Mouse (Mus musculus) heart, embryonic 10.5 days (tissue): Measurements from ENCODE around the gene Cnot10. TPM values are rescaled to one million over a fixed set of nuclear protein-coding genes. Genes with fewer than 3 reads are reported as not detected.
A peak's percentile ranks its signal among the peaks of the same experiment; 100 is the strongest.

Source experiments
- DNase-seq: peaks from one replicate; pipeline ENCODE4 v3.0.0-alpha.2; 2017; ENCODE audit warnings: low spot score
- H3K27ac ChIP-seq: fragments of 300-500 bp; sonication (generic); 2 replicates; pipeline ENCODE4 v1.5.1; 2016; ENCODE audit warnings: mild to moderate bottlenecking
- H3K27me3 ChIP-seq: fragments of 300-500 bp; sonication (generic); 2 replicates; pipeline ENCODE4 v1.6.1; 2016; ENCODE audit warnings: mild to moderate bottlenecking; ENCODE audit not compliant: poor library complexity, insufficient read depth, severe bottlenecking
- H3K36me3 ChIP-seq: fragments of 300-500 bp; sonication (generic); 2 replicates; pipeline ENCODE4 v1.6.1; 2016; ENCODE audit warnings: mild to moderate bottlenecking, moderate library complexity
- H3K4me1 ChIP-seq: fragments of 300-500 bp; sonication (generic); 2 replicates; pipeline ENCODE4 v1.6.1; 2016; ENCODE audit warnings: mild to moderate bottlenecking
- H3K4me3 ChIP-seq: fragments of 300-500 bp; sonication (generic); 2 replicates; pipeline ENCODE4 v1.5.1; 2016; ENCODE audit warnings: mild to moderate bottlenecking, moderate library complexity
- H3K9me3 ChIP-seq: fragments of 300-500 bp; sonication (generic); 2 replicates; pipeline ENCODE4 v1.6.1; 2016; ENCODE audit warnings: mild to moderate bottlenecking, moderate library complexity
- WGBS: fragments of 180-500 bp; shearing (Covaris S2); methylation state at CpG from one replicate; pipeline ENCODE4 v1.1.7; 2016; 5-methylcytosine and 5-hydroxymethylcytosine counted together
- polyA plus RNA-seq: library from polyadenylated mRNA; unstranded; fragments of >200 nt; fragmentation: Nextera tagmentation; extraction: Ambion mirVana; gene quantifications from 2 replicates; pipeline ENCODE4 v1.2.1, GENCODE M21; 2016

The Cnot10 gene
- polyA plus RNA-seq, 1 experiment from 2014 or later: 53.3 TPM

- H3K27me3 ChIP-seq: no peaks in the 10 kb centered on the region
- H3K27ac ChIP-seq: peak overlapping the region; percentile 76
- no peaks in the 10 kb centered on the region for H3K36me3 ChIP-seq
- no peaks in the 10 kb centered on the region for H3K9me3 ChIP-seq
- no peak for DNase-seq
- no peak overlapping the region for H3K4me3 ChIP-seq
- WGBS: 46% methylated on average over 6 of the region's 6 CpGs
- peaks cover 82% of the 10 kb centered on the region for H3K4me1 ChIP-seq
Measured at GRCm38 (mm10) chr9:114547643-114548077, 92.3 kb downstream of the Cnot10 start.

DNA sequence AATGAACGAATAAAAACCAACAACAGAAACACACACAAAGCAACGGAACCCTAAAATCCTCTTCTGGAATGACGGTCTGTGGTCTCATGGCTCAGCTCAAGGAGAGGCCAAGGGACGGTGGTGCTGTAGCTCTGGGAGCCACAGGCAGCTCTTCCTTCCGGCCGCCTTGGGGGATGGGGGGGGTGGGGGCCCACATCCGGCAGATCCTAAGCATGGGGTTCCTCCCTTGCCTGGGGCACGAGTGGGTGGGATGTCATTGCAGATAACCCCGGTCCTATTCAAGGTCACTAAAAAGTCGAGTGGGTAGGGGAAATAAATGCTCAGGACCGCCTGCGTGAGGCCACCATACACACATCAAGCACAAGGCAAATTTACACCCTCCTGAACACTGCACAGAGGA, 93.2 kb downstream of the Cnot10 start:
- no peaks in the 10 kb centered on the region for H3K36me3 ChIP-seq
- H3K27ac ChIP-seq: peak overlapping the region; percentile 76
- WGBS: 50% methylated on average over 12 of the region's 12 CpGs
- no peaks in the 10 kb centered on the region for H3K9me3 ChIP-seq
- no peaks in the 10 kb centered on the region for H3K27me3 ChIP-seq
- H3K4me3 ChIP-seq: no peak overlapping the region
- peaks cover 88% of the 10 kb centered on the region for H3K4me1 ChIP-seq
- no peak for DNase-seq

DNA sequence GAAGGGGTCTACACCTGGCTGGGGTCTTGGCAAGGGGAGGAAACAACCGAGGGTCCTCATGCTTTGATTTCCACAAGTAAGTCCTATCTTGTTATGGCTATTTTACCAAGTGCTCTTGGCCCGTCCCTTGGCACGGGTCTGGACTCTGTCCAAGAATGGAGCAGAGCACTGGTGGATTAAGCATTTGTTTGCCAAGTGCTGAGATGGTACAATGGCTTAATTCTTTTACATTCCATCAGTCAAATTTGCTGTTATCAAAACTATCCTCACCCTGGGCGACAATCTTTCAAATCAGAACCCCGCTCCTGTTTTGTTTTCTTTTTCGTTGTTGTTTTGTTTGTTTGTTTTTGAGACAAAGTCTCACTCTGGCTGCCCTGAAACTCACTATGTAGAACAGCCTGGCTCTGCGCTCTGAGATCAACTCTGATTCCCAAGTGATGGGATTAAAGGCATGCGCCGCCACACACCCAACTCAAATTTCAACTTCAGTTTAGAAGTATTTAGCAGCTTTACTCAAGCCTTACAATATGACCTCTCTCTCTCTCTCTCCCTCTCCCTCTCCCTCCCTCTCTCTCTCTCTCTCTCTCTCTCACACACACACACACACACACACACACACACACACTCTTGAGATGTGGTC, 95.1 kb downstream of the Cnot10 start:
- Histone ChIP-seq H3K4me3 (no peak overlapping the region), H3K27ac (peak overlapping the region; percentile 75), H3K27me3 (no peaks in the 10 kb centered on the region), H3K4me1 (peaks cover 92% of the 10 kb centered on the region), H3K36me3 (no peaks in the 10 kb centered on the region), H3K9me3 (no peaks in the 10 kb centered on the region)
- 49% methylated on average over 9 of the region's 9 CpGs for WGBS
- DNase-seq: no peak

- peaks cover 87% of the 10 kb centered on the region for H3K4me1 ChIP-seq
- no peak overlapping the region for H3K4me3 ChIP-seq
- H3K27ac ChIP-seq: peak overlapping the region; percentile 12
- WGBS: 61% methylated on average over 17 of the region's 17 CpGs
- no peaks in the 10 kb centered on the region for H3K9me3 ChIP-seq
- no peaks in the 10 kb centered on the region for H3K27me3 ChIP-seq
- no peak for DNase-seq
- no peaks in the 10 kb centered on the region for H3K36me3 ChIP-seq
Measured at GRCm38 (mm10) chr9:114543882-114544753, 95.9 kb downstream of the Cnot10 start.

DNA sequence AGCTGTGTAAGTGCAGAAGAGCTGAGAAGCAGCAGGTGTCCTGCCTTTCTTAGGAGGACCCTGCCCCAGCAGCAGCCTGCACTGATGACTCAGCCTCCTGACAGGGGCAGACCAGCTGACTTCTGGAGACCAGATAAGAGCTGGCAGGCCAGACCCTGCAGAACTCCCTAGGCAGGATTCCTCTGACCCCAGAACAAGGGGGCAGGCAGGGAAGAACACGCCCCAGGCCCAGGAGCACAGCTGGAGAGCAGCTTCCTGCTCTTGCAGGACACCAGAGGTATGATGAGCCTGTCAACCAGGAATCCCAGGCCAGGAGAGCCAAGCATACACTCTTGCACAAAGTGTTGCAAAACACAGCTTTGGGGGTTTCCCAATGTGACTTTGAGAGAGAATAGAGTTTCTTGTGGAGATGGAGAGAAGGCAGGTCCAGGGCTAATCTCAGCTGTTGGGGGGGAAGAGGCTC, 98.7 kb downstream of the Cnot10 start:
- Histone ChIP-seq H3K4me1 (peaks cover 87% of the 10 kb centered on the region), H3K9me3 (no peaks in the 10 kb centered on the region), H3K27ac (peak overlapping the region; percentile 78), H3K36me3 (no peaks in the 10 kb centered on the region), H3K4me3 (no peak overlapping the region), H3K27me3 (no peaks in the 10 kb centered on the region)
- WGBS: 0% methylated on average over 1 of the region's 1 CpGs
- DNase-seq: peak; percentile 90

DNA sequence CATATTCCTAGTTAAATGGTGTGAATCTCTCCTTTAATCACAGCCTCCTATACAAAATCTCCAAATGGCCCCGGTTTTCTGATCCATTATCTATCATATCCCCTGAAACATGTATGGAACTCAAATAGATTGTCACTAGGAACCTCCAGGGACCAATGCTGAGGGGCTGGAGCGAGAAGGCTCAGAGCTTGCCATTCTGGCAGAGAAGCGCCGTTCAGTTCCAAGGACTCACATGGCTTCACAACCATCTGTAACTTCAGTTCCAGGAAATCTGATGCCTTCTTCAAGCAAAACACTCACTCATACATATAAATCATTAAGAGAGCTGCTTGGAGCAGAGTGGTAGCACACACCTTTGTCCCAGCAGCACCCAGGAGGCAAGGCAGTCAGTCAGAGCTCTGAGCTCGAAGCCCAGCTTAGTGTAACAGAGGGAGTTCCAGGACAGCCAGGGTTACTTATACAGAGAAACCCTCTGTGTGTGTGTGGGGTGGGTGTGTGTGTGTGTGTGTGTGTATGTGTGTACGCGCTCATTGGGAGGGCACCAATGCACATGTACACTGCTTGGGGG, 100.9 kb downstream of the Cnot10 start:
- H3K4me1 ChIP-seq: peaks cover 79% of the 10 kb centered on the region
- H3K36me3 ChIP-seq: no peaks in the 10 kb centered on the region
- DNase-seq: no peak
- H3K9me3 ChIP-seq: no peaks in the 10 kb centered on the region
- no peak overlapping the region for H3K4me3 ChIP-seq
- 0 out of 2 replicates have a peak overlapping the region, but pooled peaks have one; percentile 23 for H3K27ac ChIP-seq
- no peaks in the 10 kb centered on the region for H3K27me3 ChIP-seq
- 79% methylated on average over 7 of the region's 7 CpGs for WGBS

GRCm38 (mm10) chr9:114536628-114537027, 103.4 kb downstream of the Cnot10 start:
- Histone ChIP-seq H3K4me1 (peaks cover 70% of the 10 kb centered on the region), H3K27ac (peak overlapping the region; percentile 86), H3K36me3 (no peaks in the 10 kb centered on the region), H3K9me3 (no peaks in the 10 kb centered on the region), H3K4me3 (peak overlapping the region; percentile 24), H3K27me3 (no peaks in the 10 kb centered on the region)
- WGBS: 21% methylated on average over 2 of the region's 2 CpGs
- DNase-seq: peak; percentile 87

Other genes starting within 250 kb of the Cnot10 start
- 92.4 and 124 TPM in 2 replicates for gene Crtap, start 249.5 kb downstream of the Cnot10 start, polyA plus RNA-seq
- 33.5 and 45.1 TPM in 2 replicates for gene Glb1, start 239.1 kb downstream of the Cnot10 start, polyA plus RNA-seq
- gene Tmppe, start 239.1 kb downstream of the Cnot10 start, polyA plus RNA-seq: 11.5 and 14.6 TPM in 2 replicates
- gene Ccr4, start 135.3 kb downstream of the Cnot10 start, polyA plus RNA-seq: not detected in 2 replicates
- gene C130032M10Rik, start 124.5 kb downstream of the Cnot10 start, polyA plus RNA-seq: 0.38 and 0.97 TPM in 2 replicates
- gene Trim71, start 75.8 kb downstream of the Cnot10 start, polyA plus RNA-seq: 2.4 and 3.1 TPM in 2 replicates
- 71.3 and 83.9 TPM in 2 replicates for gene Dync1li1, start 48.6 kb upstream of the Cnot10 start, polyA plus RNA-seq
- 39.4 and 47.3 TPM in 2 replicates for gene Cmtm6, start 90.9 kb upstream of the Cnot10 start, polyA plus RNA-seq
- gene Cmtm7, start 141.7 kb upstream of the Cnot10 start, polyA plus RNA-seq: 143 and 145 TPM in 2 replicates
- 17.2 and 23.4 TPM in 2 replicates for gene Cmtm8, start 204.0 kb upstream of the Cnot10 start, polyA plus RNA-seq